Mouse (Mus musculus): ENCODE data around the gene Cenpe.

The Cenpe gene

GRCm38 (mm10) chr3:135281701-135282100, 69.4 kb downstream of the Cenpe start:
- no peak for DNase-seq

- no peak for DNase-seq
These were observed 72.9 kb downstream of the Cenpe start for GRCm38 (mm10) chr3:135285256-135285655.

- no peak for DNase-seq
These were observed 73.5 kb downstream of the Cenpe start for GRCm38 (mm10) chr3:135285807-135286206.

- DNase-seq, result no peak
These were observed 75.9 kb downstream of the Cenpe start for GRCm38 (mm10) chr3:135288138-135288750.

- no peak for DNase-seq
These were observed 76.8 kb downstream of the Cenpe start for GRCm38 (mm10) chr3:135289148-135289547.

- DNase-seq, result peak; percentile 48
These were observed 78.0 kb downstream of the Cenpe start for GRCm38 (mm10) chr3:135290249-135290894.

GRCm38 (mm10) chr3:135293703-135294102, 81.4 kb downstream of the Cenpe start:
- no peak for DNase-seq

GRCm38 (mm10) chr3:135295559-135295958, 83.2 kb downstream of the Cenpe start:
- no peak for DNase-seq

- peak; percentile 70 for DNase-seq
These were observed 86.2 kb downstream of the Cenpe start for GRCm38 (mm10) chr3:135298560-135298959.

- no peak for DNase-seq
These were observed 87.7 kb downstream of the Cenpe start for GRCm38 (mm10) chr3:135300081-135300480.

- DNase-seq, result no peak
These were observed 91.7 kb downstream of the Cenpe start for GRCm38 (mm10) chr3:135304060-135304459.

- no peak for DNase-seq
These were observed 92.2 kb downstream of the Cenpe start for GRCm38 (mm10) chr3:135304566-135304965.

- DNase-seq, result peak; percentile 31
These were observed 95.3 kb downstream of the Cenpe start, which contains the start of gene Slc9b2 for GRCm38 (mm10) chr3:135307411-135308259. TSS of gene Slc9b2 (plus strand) at chr3:135307700.

- no peak for DNase-seq
These were observed 100.7 kb downstream of the Cenpe start for GRCm38 (mm10) chr3:135312916-135313491.

GRCm38 (mm10) chr3:135313727-135314126, 101.4 kb downstream of the Cenpe start:
- no peak for DNase-seq

- DNase-seq, result no peak
These were observed 102.5 kb downstream of the Cenpe start for GRCm38 (mm10) chr3:135314811-135315210.

GRCm38 (mm10) chr3:135315720-135316425, 103.5 kb downstream of the Cenpe start:
- no peak for DNase-seq

GRCm38 (mm10) chr3:135318331-135318730, 106.0 kb downstream of the Cenpe start:
- no peak for DNase-seq
